Mouse (Mus musculus) urinary bladder, postnatal 0 days (tissue): ENCODE results near the gene Cdkn2c. TPM values are rescaled to one million over a fixed set of nuclear protein-coding genes. Genes with fewer than 3 reads are reported as not detected.

Experiments used
- polyA plus RNA-seq: library from polyadenylated mRNA; unstranded; fragments of >200 nt; fragmentation: Nextera tagmentation; extraction: Ambion mirVana; gene quantifications from 2 replicates; pipeline ENCODE4 v1.2.1, GENCODE M21; 2015

The Cdkn2c gene
- polyA plus RNA-seq, result 6.7 and 8.7 TPM in 2 replicates

GRCm38 (mm10) chr4:109666461-109667269 lies at the start of gene Cdkn2c:
Gene Cdkn2c (minus strand): TSS chr4:109667189.

DNA sequence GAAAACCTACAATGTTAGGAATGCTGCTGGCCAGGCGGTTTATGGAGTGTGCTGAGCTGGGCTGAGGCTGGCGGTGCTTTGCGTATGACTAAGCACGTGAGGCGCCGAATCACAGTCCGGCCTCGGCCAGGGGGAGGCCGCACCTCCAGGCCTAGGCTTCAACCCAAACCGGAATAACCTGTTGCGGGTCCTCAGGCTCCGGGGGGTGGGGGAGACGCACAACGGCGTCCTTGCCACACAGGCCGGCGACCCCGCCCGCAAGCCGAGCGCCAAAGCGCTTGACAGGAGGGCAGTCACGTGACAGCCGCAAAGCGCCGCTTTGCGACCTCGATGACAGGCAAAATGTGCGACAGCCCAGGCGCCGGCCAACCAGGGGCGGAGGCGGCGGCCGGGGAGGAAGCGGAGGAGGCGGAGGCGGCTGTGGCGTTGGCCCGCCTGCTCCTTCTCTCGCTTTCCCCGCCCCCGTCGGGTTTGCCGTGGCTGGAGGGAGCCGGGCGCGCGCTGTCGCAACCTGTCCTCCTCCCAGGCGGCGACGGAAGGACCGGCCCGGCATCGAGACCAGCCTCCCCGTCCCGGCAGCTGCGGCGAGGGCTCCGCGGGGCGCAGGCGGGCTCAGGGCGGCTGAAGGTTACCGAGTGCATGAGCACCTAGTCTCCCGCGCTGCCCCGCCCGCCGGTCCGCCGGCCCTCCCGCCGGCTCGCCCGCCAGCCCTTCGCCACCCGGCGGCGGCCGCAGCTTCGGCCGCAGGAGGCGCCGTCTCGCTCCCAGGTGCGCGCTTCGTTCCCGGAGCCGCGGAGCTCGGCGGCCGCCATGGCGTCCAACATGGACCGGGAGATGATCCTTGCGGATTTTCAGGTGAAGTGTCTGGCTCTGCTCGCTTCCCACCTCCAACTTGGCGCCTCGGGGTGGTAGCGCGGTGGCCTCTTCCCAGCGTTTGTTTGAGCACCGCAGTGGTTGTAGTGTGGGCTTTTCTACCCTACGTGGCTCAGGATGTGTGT lies 9.5 kb upstream of the Cdkn2c start, which contains the start of gene Faf1:
Gene Faf1 (plus strand): TSS at position 371 of the 998 bp plus-strand sequence.

Other genes starting within 250 kb of the Cdkn2c start
- gene Rnf11, start 182.5 kb downstream of the Cdkn2c start, polyA plus RNA-seq, result 37.5 and 42.0 TPM in 2 replicates
- gene 4930522H14Rik, start 135.9 kb downstream of the Cdkn2c start, polyA plus RNA-seq, result not detected in 2 replicates
- gene Faf1, start 9.4 kb upstream of the Cdkn2c start, polyA plus RNA-seq, result 16.1 and 19.8 TPM in 2 replicates